Mouse (Mus musculus): ENCODE data around the gene H2-Q1. TPM values are rescaled to one million over a fixed set of nuclear protein-coding genes. Genes with fewer than 3 reads are reported as not detected.
A peak's percentile ranks its signal among the peaks of the same experiment; 100 is the strongest.
"Not testable (repeated sequence)": the region's sequence is repeated elsewhere in the genome, so short reads cannot be mapped to it uniquely, and the experiment has no call there.

H2-Q1 gene
- total RNA-seq, 1 experiment, result not detected

- no peaks in the 10 kb centered on the region for H3K36me3 ChIP-seq (ENCODE audit: control insufficient read depth, insufficient read depth, low read length, poor library complexity, severe bottlenecking)
- DNase-seq (ENCODE audit: low read depth, low spot score), result no peak
Observed at GRCm38 (mm10) chr17:35342071-35342671, 22.0 kb downstream of the H2-Q1 start, which contains the start of gene H2-Q2. Gene H2-Q2, plus strand, starts transcription at chr17:35342242.

GRCm38 (mm10) chr17:35342711-35343476 lies 22.7 kb downstream of the H2-Q1 start:
- TF ChIP-seq CHD2 (IDR thresholded peaks at IDR 0.05; ENCODE audit: low read depth, low read length), result no peak
- TF ChIP-seq ZNF384 (IDR thresholded peaks at IDR 0.05; ENCODE audit: low read depth, low read length), result no peak
- TF ChIP-seq MAFK (IDR thresholded peaks at IDR 0.05; ENCODE audit: insufficient read depth, low read depth, low read length), result no peak
- TF ChIP-seq ZC3H11A (IDR thresholded peaks at IDR 0.05; ENCODE audit: borderline replicate concordance, low read depth, low read length), result no peak
- no peak for TF ChIP-seq HCFC1 (IDR thresholded peaks at IDR 0.05; ENCODE audit: borderline replicate concordance, insufficient read depth, low read length)
- Histone ChIP-seq H3K27ac (ENCODE audit: insufficient read depth, low read depth, low read length, poor library complexity, severe bottlenecking) (peak overlapping the region; percentile 44; the same call in 1 of the 2 replicates), H3K9me3 (ENCODE audit: control insufficient read depth, insufficient read depth, low read depth, low read length) (no peaks in the 10 kb centered on the region), H3K9ac (ENCODE audit: insufficient read depth, low read depth, low read length, poor library complexity, severe bottlenecking) (peak overlapping the region; percentile 58), H3K4me1 (ENCODE audit: control insufficient read depth in 2 of 2, insufficient read depth in 2 of 2, low read length in 2 of 2, poor library complexity in 1 of 2) (no peaks in the 10 kb centered on the region), H3K4me3 (ENCODE audit: insufficient read depth in 1 of 2, low read depth in 1 of 2, low read length in 2 of 2, poor library complexity in 1 of 2, severe bottlenecking in 1 of 2) (peak overlapping the region; percentile 64 to 71), H3K36me3 (ENCODE audit: control insufficient read depth, insufficient read depth, low read length, poor library complexity, severe bottlenecking) (no peaks in the 10 kb centered on the region)
- no peak for DNase-seq (ENCODE audit: low read depth, low spot score)
- in situ Hi-C loops (cut with MboI; ENCODE audit: low sequenced_read_pairs in 2 of 2, unreplicated experiment in 2 of 2), result no loop called here

More at GRCm38 (mm10) chr17:35342071-35342671, 22.0 kb downstream of the H2-Q1 start, which contains the start of gene H2-Q2:
- peak within 1 kb of the TSS; percentile 64 to 71 for H3K4me3 ChIP-seq (ENCODE audit: insufficient read depth in 1 of 2, low read depth in 1 of 2, low read length in 2 of 2, poor library complexity in 1 of 2, severe bottlenecking in 1 of 2)
- H3K9me3 ChIP-seq (ENCODE audit: control insufficient read depth, insufficient read depth, low read depth, low read length), result no peaks in the 10 kb centered on the region
- peak within 1 kb of the TSS; percentile 44; the same call in 1 of the 2 replicates for H3K27ac ChIP-seq (ENCODE audit: insufficient read depth, low read depth, low read length, poor library complexity, severe bottlenecking)
- in situ Hi-C loops (cut with MboI; ENCODE audit: low sequenced_read_pairs in 2 of 2, unreplicated experiment in 2 of 2), result no loop called here
- TF ChIP-seq HCFC1 (IDR thresholded peaks at IDR 0.05; ENCODE audit: borderline replicate concordance, insufficient read depth, low read length), result no peak
- no peak for TF ChIP-seq MAFK (IDR thresholded peaks at IDR 0.05; ENCODE audit: insufficient read depth, low read depth, low read length)
- TF ChIP-seq ZNF384 (IDR thresholded peaks at IDR 0.05; ENCODE audit: low read depth, low read length), result no peak
- H3K9ac ChIP-seq (ENCODE audit: insufficient read depth, low read depth, low read length, poor library complexity, severe bottlenecking), result peak within 1 kb of the TSS; percentile 58
- no peaks in the 10 kb centered on the region for H3K4me1 ChIP-seq (ENCODE audit: control insufficient read depth in 2 of 2, insufficient read depth in 2 of 2, low read length in 2 of 2, poor library complexity in 1 of 2)

DNA sequence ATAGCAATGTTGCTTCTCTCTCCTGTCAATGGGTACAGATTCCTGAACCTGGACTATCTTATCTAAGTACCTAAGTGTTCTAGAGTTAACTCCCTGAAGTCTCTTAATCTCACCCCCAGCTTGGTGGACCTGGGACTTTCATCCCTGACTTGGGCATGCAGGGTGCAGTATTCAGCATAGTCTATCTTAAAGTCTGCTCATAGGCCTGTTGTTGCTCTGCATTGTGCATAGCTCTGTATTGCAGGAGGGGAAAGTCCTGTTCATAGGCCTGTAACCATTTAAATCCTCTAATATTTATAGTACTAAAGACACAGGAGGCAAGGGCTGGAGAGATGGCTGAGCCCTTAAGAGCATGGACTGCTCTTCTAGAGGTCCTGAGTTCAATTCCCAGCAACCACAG lies 27.5 kb downstream of the H2-Q1 start:
- H3K36me3 ChIP-seq (ENCODE audit: control insufficient read depth, insufficient read depth, low read length, poor library complexity, severe bottlenecking); in situ Hi-C loops (cut with MboI; ENCODE audit: low sequenced_read_pairs in 2 of 2, unreplicated experiment in 2 of 2); H3K9ac ChIP-seq (ENCODE audit: insufficient read depth, low read depth, low read length, poor library complexity, severe bottlenecking); H3K9me3 ChIP-seq (ENCODE audit: control insufficient read depth, insufficient read depth, low read depth, low read length); DNase-seq (ENCODE audit: low read depth, low spot score); H3K27ac ChIP-seq (ENCODE audit: insufficient read depth, low read depth, low read length, poor library complexity, severe bottlenecking); H3K4me3 ChIP-seq (ENCODE audit: insufficient read depth in 1 of 2, low read depth in 1 of 2, low read length in 2 of 2, poor library complexity in 1 of 2, severe bottlenecking in 1 of 2): not testable (repeated sequence)
- peaks cover 0 to 16% of the 10 kb centered on the region in 2 experiments; a peak in 2 of 4 replicates for H3K4me1 ChIP-seq (ENCODE audit: control insufficient read depth in 2 of 2, insufficient read depth in 2 of 2, low read length in 2 of 2, poor library complexity in 1 of 2)

DNA sequence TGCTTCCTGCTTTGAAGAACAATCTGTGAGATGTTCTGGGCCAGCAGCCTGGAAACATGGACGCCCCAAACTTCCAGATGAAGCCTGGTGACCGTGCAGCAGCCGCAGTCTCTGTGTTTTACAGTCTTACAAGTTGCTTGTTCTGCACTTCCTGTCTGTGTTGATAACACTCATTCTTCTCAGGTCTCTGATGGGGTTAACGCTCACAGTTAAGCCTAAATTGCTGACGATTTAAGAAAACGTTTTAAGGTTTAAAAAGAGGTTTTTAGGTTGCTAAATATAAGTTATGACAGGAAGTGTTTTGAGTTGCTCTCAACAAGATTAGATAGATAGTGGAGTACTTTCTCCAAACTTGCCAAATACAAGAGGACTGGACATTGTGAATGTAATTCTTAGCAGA lies 33.1 kb downstream of the H2-Q1 start:
- in situ Hi-C loops (cut with MboI; ENCODE audit: low sequenced_read_pairs in 2 of 2, unreplicated experiment in 2 of 2), result not testable (repeated sequence)
- H3K4me1 ChIP-seq (ENCODE audit: control insufficient read depth in 2 of 2, insufficient read depth in 2 of 2, low read length in 2 of 2, poor library complexity in 1 of 2), result peaks cover 0 to 16% of the 10 kb centered on the region in 2 experiments; a peak in 2 of 4 replicates

DNA sequence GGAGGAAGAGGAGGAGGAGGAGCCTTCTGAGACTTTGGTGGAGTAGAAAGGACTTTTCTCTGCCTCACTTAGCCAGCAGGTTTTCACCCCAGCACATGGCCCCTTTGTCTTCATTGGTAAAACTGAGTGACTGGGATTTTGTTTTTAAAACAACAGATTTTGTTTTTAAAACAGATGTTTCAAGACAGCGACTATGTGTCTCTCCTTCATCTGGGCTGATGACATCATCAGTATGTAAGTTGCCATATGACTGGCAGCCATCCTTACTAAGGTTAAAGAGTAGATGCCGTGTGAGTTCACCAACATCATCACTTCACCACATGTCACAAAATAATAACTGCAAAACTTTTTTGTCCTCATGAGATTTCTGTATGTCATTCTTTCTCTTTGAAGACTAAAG lies 33.9 kb downstream of the H2-Q1 start:
- DNase-seq (ENCODE audit: low read depth, low spot score), result no peak
- no peaks in the 10 kb centered on the region for H3K36me3 ChIP-seq (ENCODE audit: control insufficient read depth, insufficient read depth, low read length, poor library complexity, severe bottlenecking)
- peaks cover 0 to 16% of the 10 kb centered on the region in 2 experiments; a peak in 2 of 4 replicates for H3K4me1 ChIP-seq (ENCODE audit: control insufficient read depth in 2 of 2, insufficient read depth in 2 of 2, low read length in 2 of 2, poor library complexity in 1 of 2)
- in situ Hi-C loops (cut with MboI; ENCODE audit: low sequenced_read_pairs in 2 of 2, unreplicated experiment in 2 of 2), result no loop called here
- H3K9ac ChIP-seq (ENCODE audit: insufficient read depth, low read depth, low read length, poor library complexity, severe bottlenecking), result no peak overlapping the region
- no peak for TF ChIP-seq ZC3H11A (IDR thresholded peaks at IDR 0.05; ENCODE audit: borderline replicate concordance, low read depth, low read length)
- no peak for TF ChIP-seq MAFK (IDR thresholded peaks at IDR 0.05; ENCODE audit: insufficient read depth, low read depth, low read length)
- H3K9me3 ChIP-seq (ENCODE audit: control insufficient read depth, insufficient read depth, low read depth, low read length), result no peaks in the 10 kb centered on the region
- no peak overlapping the region for H3K27ac ChIP-seq (ENCODE audit: insufficient read depth, low read depth, low read length, poor library complexity, severe bottlenecking)
- H3K4me3 ChIP-seq (ENCODE audit: insufficient read depth in 1 of 2, low read depth in 1 of 2, low read length in 2 of 2, poor library complexity in 1 of 2, severe bottlenecking in 1 of 2), result no peak overlapping the region

More for the DNA sequence above, 33.1 kb downstream of the H2-Q1 start:
- not testable (repeated sequence) for DNase-seq (ENCODE audit: low read depth, low spot score); H3K36me3 ChIP-seq (ENCODE audit: control insufficient read depth, insufficient read depth, low read length, poor library complexity, severe bottlenecking); H3K9ac ChIP-seq (ENCODE audit: insufficient read depth, low read depth, low read length, poor library complexity, severe bottlenecking); H3K27ac ChIP-seq (ENCODE audit: insufficient read depth, low read depth, low read length, poor library complexity, severe bottlenecking); H3K9me3 ChIP-seq (ENCODE audit: control insufficient read depth, insufficient read depth, low read depth, low read length); H3K4me3 ChIP-seq (ENCODE audit: insufficient read depth in 1 of 2, low read depth in 1 of 2, low read length in 2 of 2, poor library complexity in 1 of 2, severe bottlenecking in 1 of 2)
